Mouse (Mus musculus) kidney, adult 2 months (tissue): ENCODE data around the gene Smarca2.

Experiments used
- CTCF ChIP-seq: fragments of 200-500 bp; conservative IDR thresholded peaks from 2 replicates; pipeline ENCODE4 v1.5.1; 2011; ENCODE audit warnings: low read depth, mild to moderate bottlenecking, control low read depth, low read length, moderate library complexity, mixed read lengths; ENCODE audit not compliant: insufficient read depth, insufficient read length
- POLR2A ChIP-seq: fragments of 200-500 bp; IDR thresholded peaks from one replicate; pipeline ENCODE4 v1.6.1; 2011; ENCODE audit warnings: low read depth, low read length, control low read depth

GRCm38 (mm10) chr19:26719161-26719560, 114.3 kb downstream of the Smarca2 start:
- TF ChIP-seq CTCF (no peak), POLR2A (no peak)
